Mouse (Mus musculus): ENCODE measurements around the gene Dhx35. TPM values are rescaled to one million over a fixed set of nuclear protein-coding genes. Genes with fewer than 3 reads are reported as not detected.

The Dhx35 gene
- polyA plus RNA-seq, 1 experiment from 2014 or later = 4.4 TPM

DNA sequence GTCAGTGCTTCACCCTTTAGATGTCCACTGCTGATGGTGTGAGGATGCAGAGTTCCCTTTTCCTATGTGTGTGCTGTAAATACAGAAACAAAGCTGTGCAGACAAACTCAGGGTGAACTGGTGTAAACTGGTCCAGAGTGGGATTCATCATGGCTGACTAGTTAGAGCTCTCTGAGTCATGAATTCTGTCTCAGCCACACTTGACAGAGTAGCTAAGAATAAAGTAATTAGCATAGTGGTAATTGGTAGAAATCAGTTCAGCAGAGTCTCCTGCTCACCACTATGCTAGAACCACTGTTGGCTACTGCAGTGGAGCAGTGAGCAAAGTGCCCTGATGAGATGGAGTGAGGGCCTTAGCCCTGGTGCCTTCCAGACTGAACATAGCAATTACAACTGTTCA is 21.1 kb downstream of the Dhx35 start:
- Histone ChIP-seq H3K36me3 (peaks cover 44% of the 10 kb centered on the region), H3K4me3 (replicated peaks) (no peak overlapping the region), H3K4me2 (no peak overlapping the region), H3K27ac (no peak overlapping the region), H3K4me1 (replicated peaks) (0 out of 2 replicates have a peak, but pooled peaks cover 3% of the 10 kb centered on the region), H3K9me3 (replicated peaks) (no peaks in the 10 kb centered on the region), H3K27me3 (no peaks in the 10 kb centered on the region), H3K9ac (no peak overlapping the region)
- DNase-seq (no peak), ATAC-seq (ENCODE audit: low read depth) (no peak)

- Histone ChIP-seq H3K9me3 (replicated peaks) (no peaks in the 10 kb centered on the region), H3K27me3 (no peaks in the 10 kb centered on the region), H3K36me3 (peaks cover 45% of the 10 kb centered on the region), H3K27ac (no peak overlapping the region), H3K4me1 (replicated peaks) (0 out of 2 replicates have a peak, but pooled peaks cover 3% of the 10 kb centered on the region), H3K4me2 (no peak overlapping the region), H3K4me3 (replicated peaks) (no peak overlapping the region), H3K9ac (no peak overlapping the region)
- ATAC-seq (ENCODE audit: low read depth) (no peak), DNase-seq (no peak)
- 73% methylated on average over 4 of the region's 4 CpGs for WGBS (ENCODE audit: insufficient replicate concordance)
Observed at GRCm38 (mm10) chr2:158816239-158816638, 21.6 kb downstream of the Dhx35 start.

DNA sequence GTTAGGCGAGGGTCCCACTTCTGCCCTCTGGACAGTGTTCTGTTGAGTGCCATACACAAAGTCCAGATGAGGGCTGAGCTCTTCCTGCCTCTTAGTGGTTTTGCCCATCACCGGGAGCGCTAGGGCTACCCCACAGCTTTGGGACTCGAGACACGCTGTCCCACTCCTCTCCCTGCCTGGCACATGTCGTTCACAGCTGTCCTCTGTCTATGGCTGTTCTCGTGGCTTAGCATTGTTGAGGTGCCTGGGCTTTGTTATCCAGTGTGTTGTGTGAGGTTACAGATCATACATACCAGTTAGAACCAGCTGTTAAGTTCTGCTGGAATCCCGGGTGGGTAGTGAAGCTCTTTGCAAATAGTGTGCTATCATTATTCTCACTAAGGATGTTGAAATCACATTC is 23.1 kb downstream of the Dhx35 start:
- H3K36me3 ChIP-seq = peaks cover 49% of the 10 kb centered on the region
- ATAC-seq (ENCODE audit: low read depth) = no peak
- H3K4me2 ChIP-seq = no peak overlapping the region
- DNase-seq = no peak
- no peaks in the 10 kb centered on the region for H3K27me3 ChIP-seq
- no peaks in the 10 kb centered on the region for H3K9me3 ChIP-seq (replicated peaks)
- no peak overlapping the region for H3K27ac ChIP-seq
- 81% methylated on average over 8 of the region's 8 CpGs for WGBS (ENCODE audit: insufficient replicate concordance)
- H3K4me3 ChIP-seq (replicated peaks) = no peak overlapping the region
- H3K9ac ChIP-seq = no peak overlapping the region
- H3K4me1 ChIP-seq (replicated peaks) = no peaks in the 10 kb centered on the region

GRCm38 (mm10) chr2:158828124-158828523 is 33.5 kb downstream of the Dhx35 start:
- 75% methylated on average over 2 of the region's 2 CpGs for WGBS (ENCODE audit: insufficient replicate concordance)

GRCm38 (mm10) chr2:158829746-158830145 is 35.1 kb downstream of the Dhx35 start:
- H3K4me1 ChIP-seq (replicated peaks) = no peaks in the 10 kb centered on the region
- H3K36me3 ChIP-seq = peaks cover 66% of the 10 kb centered on the region
- no peaks in the 10 kb centered on the region for H3K27me3 ChIP-seq
- ATAC-seq (ENCODE audit: low read depth) (no peak), DNase-seq (no peak)
- no peak overlapping the region for H3K4me2 ChIP-seq
- H3K9ac ChIP-seq = no peak overlapping the region
- H3K9me3 ChIP-seq (replicated peaks) = no peaks in the 10 kb centered on the region
- WGBS (ENCODE audit: insufficient replicate concordance) = 80% methylated on average over 6 of the region's 6 CpGs
- H3K4me3 ChIP-seq (replicated peaks) = no peak overlapping the region
- no peak overlapping the region for H3K27ac ChIP-seq

More at GRCm38 (mm10) chr2:158828124-158828523, 33.5 kb downstream of the Dhx35 start:
- H3K9ac ChIP-seq = no peak overlapping the region
- ATAC-seq (ENCODE audit: low read depth) = no peak
- no peaks in the 10 kb centered on the region for H3K27me3 ChIP-seq
- peaks cover 55% of the 10 kb centered on the region for H3K36me3 ChIP-seq
- no peak overlapping the region for H3K4me3 ChIP-seq (replicated peaks)
- no peak overlapping the region for H3K4me2 ChIP-seq
- no peak for DNase-seq
- H3K9me3 ChIP-seq (replicated peaks) = no peaks in the 10 kb centered on the region
- H3K4me1 ChIP-seq (replicated peaks) = no peaks in the 10 kb centered on the region
- H3K27ac ChIP-seq = no peak overlapping the region

DNA sequence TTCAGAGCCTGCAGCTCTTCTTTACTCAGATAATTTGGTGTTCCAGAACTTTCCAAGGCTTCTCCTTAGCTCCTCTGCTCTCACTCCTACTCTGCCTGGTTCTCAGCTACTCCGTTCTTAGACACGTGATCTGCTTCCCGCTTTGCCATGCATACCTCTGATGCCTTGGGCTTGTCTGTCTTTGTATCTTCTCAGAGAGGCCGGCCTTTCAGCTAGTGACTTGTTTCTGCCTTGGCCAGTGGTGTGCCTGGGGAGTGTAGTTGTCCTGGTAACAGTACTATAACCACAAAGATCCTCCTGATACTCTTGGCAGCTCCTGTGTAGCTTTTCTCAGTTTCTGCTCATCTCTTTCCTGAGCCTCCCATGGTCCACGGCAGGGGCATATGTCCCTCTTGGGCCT is 38.6 kb downstream of the Dhx35 start:
- Histone ChIP-seq H3K4me2 (no peak overlapping the region), H3K4me3 (replicated peaks) (no peak overlapping the region), H3K36me3 (peaks cover 90% of the 10 kb centered on the region), H3K9me3 (replicated peaks) (no peaks in the 10 kb centered on the region), H3K4me1 (replicated peaks) (no peaks in the 10 kb centered on the region), H3K27me3 (no peaks in the 10 kb centered on the region), H3K27ac (no peak overlapping the region), H3K9ac (no peak overlapping the region)
- ATAC-seq (ENCODE audit: low read depth) = no peak
- no peak for DNase-seq
- 75% methylated on average over 5 of the region's 5 CpGs for WGBS (ENCODE audit: insufficient replicate concordance)

DNA sequence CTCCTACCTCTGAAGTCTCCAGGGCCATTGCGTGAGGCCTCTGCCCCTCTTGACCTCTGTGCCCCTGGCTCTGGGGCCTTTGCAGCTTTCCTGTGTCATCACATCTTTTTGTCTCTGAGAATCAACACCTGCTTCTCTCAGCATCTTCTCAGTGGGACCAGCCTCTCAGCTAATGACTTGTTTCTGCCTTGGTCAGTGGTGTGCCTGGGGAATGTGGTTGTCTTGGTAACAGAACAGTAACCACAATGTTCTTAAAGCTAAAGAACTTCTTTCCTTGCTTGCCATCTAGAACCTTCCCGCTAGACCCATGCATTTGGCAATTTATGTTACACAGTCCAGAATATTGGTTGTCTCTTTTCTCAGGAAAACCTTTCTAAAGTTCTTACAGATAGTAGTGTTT is 39.0 kb downstream of the Dhx35 start:
- Histone ChIP-seq H3K4me2 (no peak overlapping the region), H3K4me1 (replicated peaks) (no peaks in the 10 kb centered on the region), H3K27me3 (no peaks in the 10 kb centered on the region), H3K4me3 (replicated peaks) (no peak overlapping the region), H3K9ac (no peak overlapping the region), H3K27ac (no peak overlapping the region), H3K9me3 (replicated peaks) (no peaks in the 10 kb centered on the region), H3K36me3 (peaks cover 86% of the 10 kb centered on the region)
- DNase-seq (no peak), ATAC-seq (ENCODE audit: low read depth) (no peak)
- 89% methylated on average over 2 of the region's 2 CpGs for WGBS (ENCODE audit: insufficient replicate concordance)

- 83% methylated on average over 5 of the region's 5 CpGs for WGBS (ENCODE audit: insufficient replicate concordance)
- no peak for ATAC-seq (ENCODE audit: low read depth)
- H3K9me3 ChIP-seq (replicated peaks) = no peaks in the 10 kb centered on the region
Observed at GRCm38 (mm10) chr2:158843287-158843686, 48.7 kb downstream of the Dhx35 start.

GRCm38 (mm10) chr2:158845031-158845430 is 50.4 kb downstream of the Dhx35 start:
- Histone ChIP-seq H3K9me3 (replicated peaks) (no peaks in the 10 kb centered on the region), H3K4me2 (no peak overlapping the region), H3K27ac (no peak overlapping the region), H3K9ac (no peak overlapping the region), H3K4me1 (replicated peaks) (no peaks in the 10 kb centered on the region), H3K36me3 (peaks cover 58% of the 10 kb centered on the region), H3K27me3 (no peaks in the 10 kb centered on the region), H3K4me3 (replicated peaks) (no peak overlapping the region)
- ATAC-seq (ENCODE audit: low read depth) (no peak), DNase-seq (no peak)
- WGBS (ENCODE audit: insufficient replicate concordance) = 78% methylated on average over 5 of the region's 5 CpGs

More at GRCm38 (mm10) chr2:158843287-158843686, 48.7 kb downstream of the Dhx35 start:
- H3K9ac ChIP-seq = no peak overlapping the region
- no peaks in the 10 kb centered on the region for H3K4me1 ChIP-seq (replicated peaks)
- no peak for DNase-seq
- no peak overlapping the region for H3K27ac ChIP-seq
- peaks cover 48% of the 10 kb centered on the region for H3K36me3 ChIP-seq
- H3K27me3 ChIP-seq = no peaks in the 10 kb centered on the region
- no peak overlapping the region for H3K4me3 ChIP-seq (replicated peaks)
- no peak overlapping the region for H3K4me2 ChIP-seq

DNA sequence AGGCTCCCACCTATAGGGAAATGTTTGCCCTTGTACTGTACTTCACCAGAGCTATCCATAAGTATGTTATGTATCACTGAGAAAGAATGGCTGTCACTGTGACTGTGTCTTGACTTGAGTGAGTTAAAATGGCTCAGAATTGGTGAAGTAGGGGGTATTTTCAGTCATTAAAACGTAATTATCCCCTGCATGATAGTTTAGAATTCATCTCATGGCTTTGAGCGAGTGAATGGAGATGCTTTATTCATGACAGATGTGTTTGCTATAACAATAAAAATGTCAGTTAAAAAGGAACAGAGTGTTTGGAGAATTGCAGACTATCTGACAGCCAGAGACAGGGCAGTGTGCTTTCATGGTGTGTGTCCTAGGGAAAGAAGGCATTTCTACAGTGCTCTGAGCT is 51.6 kb downstream of the Dhx35 start:
- Histone ChIP-seq H3K36me3 (peaks cover 56% of the 10 kb centered on the region), H3K27ac (no peak overlapping the region), H3K4me2 (no peak overlapping the region), H3K4me3 (replicated peaks) (no peak overlapping the region), H3K9me3 (replicated peaks) (no peaks in the 10 kb centered on the region), H3K27me3 (no peaks in the 10 kb centered on the region), H3K4me1 (replicated peaks) (no peaks in the 10 kb centered on the region), H3K9ac (no peak overlapping the region)
- no peak for ATAC-seq (ENCODE audit: low read depth)
- WGBS (ENCODE audit: insufficient replicate concordance) = 68% methylated on average over 2 of the region's 2 CpGs
- DNase-seq = no peak

- Histone ChIP-seq H3K4me2 (no peak overlapping the region), H3K27ac (no peak overlapping the region), H3K9me3 (replicated peaks) (no peaks in the 10 kb centered on the region), H3K27me3 (no peaks in the 10 kb centered on the region), H3K36me3 (peaks cover 47% of the 10 kb centered on the region), H3K4me3 (replicated peaks) (no peak overlapping the region), H3K9ac (no peak overlapping the region), H3K4me1 (replicated peaks) (no peaks in the 10 kb centered on the region)
- DNase-seq = no peak
- 73% methylated on average over 3 of the region's 3 CpGs for WGBS (ENCODE audit: insufficient replicate concordance)
- no peak for ATAC-seq (ENCODE audit: low read depth)
Observed at GRCm38 (mm10) chr2:158847991-158848390, 53.4 kb downstream of the Dhx35 start.

DNA sequence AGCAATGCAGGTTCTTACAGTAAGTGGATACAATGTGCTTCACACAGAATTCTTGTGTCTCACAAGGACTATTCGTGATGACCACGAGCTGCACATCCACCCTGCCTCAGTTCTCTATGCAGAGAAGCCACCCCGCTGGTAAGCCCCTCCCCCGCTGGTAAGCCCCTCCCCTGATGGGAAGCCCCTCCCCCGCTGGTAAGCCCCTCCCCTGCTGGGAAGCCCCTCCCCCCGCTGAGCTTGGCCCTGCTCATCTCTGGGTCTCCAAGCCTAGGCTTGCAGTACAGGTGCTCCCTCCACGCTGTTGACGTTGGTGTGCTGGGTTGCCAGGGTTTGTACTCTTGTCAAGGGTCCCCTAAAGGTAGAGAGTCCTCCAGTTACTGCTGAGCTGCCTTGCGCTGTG is 54.8 kb downstream of the Dhx35 start:
- Histone ChIP-seq H3K4me1 (replicated peaks) (peaks cover 6% of the 10 kb centered on the region), H3K4me3 (replicated peaks) (no peak overlapping the region), H3K27ac (no peak overlapping the region), H3K27me3 (no peaks in the 10 kb centered on the region), H3K4me2 (no peak overlapping the region), H3K9ac (no peak overlapping the region), H3K36me3 (peaks cover 41% of the 10 kb centered on the region), H3K9me3 (replicated peaks) (no peaks in the 10 kb centered on the region)
- DNase-seq (no peak), ATAC-seq (ENCODE audit: low read depth) (no peak)
- 73% methylated on average over 9 of the region's 9 CpGs for WGBS (ENCODE audit: insufficient replicate concordance)

Data from liver, embryonic 13.5 days (tissue).